Mouse (Mus musculus) cortical plate, adult 2 months (tissue): ENCODE measurements around the gene Tube1. TPM values are rescaled to one million over a fixed set of nuclear protein-coding genes. Genes with fewer than 3 reads are reported as not detected.

ENCODE experiments used
- H3K27ac ChIP-seq: fragments of 200-500 bp; 2 replicates; pipeline ENCODE4 v1.5.1; 2012; ENCODE audit warnings: low read length, control low read depth, inconsistent platforms; ENCODE audit not compliant: insufficient read depth
- H3K4me1 ChIP-seq: fragments of 200-500 bp; 2 replicates; pipeline ENCODE4 v1.6.1; 2011; ENCODE audit warnings: low read length; ENCODE audit not compliant: control insufficient read depth, insufficient read depth
- H3K4me3 ChIP-seq: fragments of 200-500 bp; 2 replicates; pipeline ENCODE4 v1.5.1; 2011; ENCODE audit warnings: mild to moderate bottlenecking, low read length, control low read depth; ENCODE audit not compliant: insufficient read depth
- CTCF ChIP-seq: fragments of 200-500 bp; IDR thresholded peaks from 2 replicates; pipeline ENCODE4 v1.5.1; 2011; ENCODE audit warnings: mild to moderate bottlenecking, control low read depth, low read length; ENCODE audit not compliant: insufficient read depth; ENCODE audit errors: extremely low read depth
- POLR2A ChIP-seq: fragments of 200-500 bp; IDR thresholded peaks from 2 replicates; pipeline ENCODE4 v1.6.1; 2011; ENCODE audit warnings: mild to moderate bottlenecking, low read length, control low read depth; ENCODE audit not compliant: insufficient read depth; ENCODE audit errors: extremely low read depth
- polyA plus RNA-seq: library from polyadenylated mRNA; depleted of rRNA; stranded (reverse); fragments of >200 nt; gene quantifications from 2 replicates; pipeline ENCODE4 v1.2.3, GENCODE M21; 2012; rRNA removed

Tube1 gene
- 3.8 and 3.9 TPM in 2 replicates for polyA plus RNA-seq

DNA sequence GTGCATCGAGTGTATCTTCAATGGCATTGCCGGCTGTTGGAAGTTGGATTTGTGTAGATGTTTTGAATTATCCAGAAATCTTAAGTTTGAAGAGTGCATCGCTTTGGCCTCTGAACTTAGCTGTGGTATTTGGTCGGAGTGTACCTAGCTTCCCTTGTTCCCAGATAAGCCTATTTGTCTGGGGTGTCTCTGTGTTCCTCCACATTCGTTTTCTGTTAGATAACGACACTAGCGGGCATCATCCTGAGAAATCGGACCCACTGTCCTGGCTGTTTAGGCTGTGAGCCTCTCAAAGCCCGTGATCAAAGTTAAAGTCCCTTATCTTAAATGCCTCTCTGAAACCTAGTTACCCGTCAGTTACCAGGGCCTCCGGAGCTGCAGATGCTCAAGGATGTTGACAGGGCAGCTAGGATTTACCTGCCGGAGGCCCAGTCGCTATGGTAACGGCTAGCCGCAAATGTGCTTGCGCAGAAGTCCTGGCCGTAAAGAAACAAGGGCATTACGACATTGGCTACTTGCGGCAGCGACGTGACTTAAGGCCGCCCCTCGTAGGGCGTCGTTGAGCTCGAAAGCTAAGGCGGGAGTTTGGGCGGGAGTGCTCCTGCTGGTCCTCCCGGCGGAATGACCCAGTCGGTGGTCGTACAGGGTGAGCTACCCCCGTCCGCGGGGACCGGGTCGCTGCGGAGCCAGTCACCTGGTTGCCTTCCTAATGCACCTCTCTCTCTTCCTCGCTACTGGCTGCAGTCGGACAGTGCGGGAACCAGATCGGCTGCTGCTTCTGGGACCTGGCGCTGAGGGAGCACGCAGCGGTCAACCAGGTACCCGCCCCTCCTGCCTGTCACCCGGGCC lies at the start of gene Tube1, which contains the start of gene Fam229b:
TSS of gene Tube1 (plus strand) at position 515 of the 849 bp plus-strand sequence.
TSS of gene Fam229b (minus strand) at position 453 of the 849 bp plus-strand sequence.
- Histone ChIP-seq H3K4me1 (no peaks in the 10 kb centered on the region), H3K4me3 (peak within 1 kb of the TSS; percentile 38), H3K27ac (peak within 1 kb of the TSS; percentile 8; the same call in 1 of the 2 replicates)
- TF ChIP-seq CTCF (no peak), POLR2A (peak; percentile 96)

- TF ChIP-seq POLR2A (no peak), CTCF (peak; percentile 28; the same call in 1 of the 2 replicates)
Observed at GRCm38 (mm10) chr10:39096981-39097380, 36.8 kb upstream of the Tube1 start.

DNA sequence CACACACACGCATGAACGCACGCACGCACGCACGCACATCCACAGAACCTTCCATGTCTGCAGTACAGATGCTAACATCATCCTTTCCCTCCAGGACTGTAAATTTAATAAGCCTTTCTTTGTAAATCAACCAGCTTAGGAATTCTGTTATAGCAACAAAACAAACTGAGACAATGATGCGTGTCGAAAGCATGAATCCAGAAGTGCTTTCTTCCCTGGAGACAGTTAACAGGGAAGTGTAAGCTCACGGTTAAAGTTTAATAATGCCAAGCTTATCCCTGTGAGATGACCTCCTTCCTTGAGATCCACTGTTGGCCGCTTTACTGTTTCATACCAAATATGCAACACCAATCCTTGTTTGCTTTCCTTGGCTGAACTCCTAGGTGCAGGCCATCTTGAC lies 35.0 kb upstream of the Tube1 start:
- no peak overlapping the region for H3K4me3 ChIP-seq
- TF ChIP-seq POLR2A = no peak
- no peak for TF ChIP-seq CTCF
- H3K27ac ChIP-seq = no peak overlapping the region
- H3K4me1 ChIP-seq = no peaks in the 10 kb centered on the region

More at GRCm38 (mm10) chr10:39096981-39097380, 36.8 kb upstream of the Tube1 start:
- Histone ChIP-seq H3K4me3 (no peak overlapping the region), H3K27ac (no peak overlapping the region), H3K4me1 (no peaks in the 10 kb centered on the region)

DNA sequence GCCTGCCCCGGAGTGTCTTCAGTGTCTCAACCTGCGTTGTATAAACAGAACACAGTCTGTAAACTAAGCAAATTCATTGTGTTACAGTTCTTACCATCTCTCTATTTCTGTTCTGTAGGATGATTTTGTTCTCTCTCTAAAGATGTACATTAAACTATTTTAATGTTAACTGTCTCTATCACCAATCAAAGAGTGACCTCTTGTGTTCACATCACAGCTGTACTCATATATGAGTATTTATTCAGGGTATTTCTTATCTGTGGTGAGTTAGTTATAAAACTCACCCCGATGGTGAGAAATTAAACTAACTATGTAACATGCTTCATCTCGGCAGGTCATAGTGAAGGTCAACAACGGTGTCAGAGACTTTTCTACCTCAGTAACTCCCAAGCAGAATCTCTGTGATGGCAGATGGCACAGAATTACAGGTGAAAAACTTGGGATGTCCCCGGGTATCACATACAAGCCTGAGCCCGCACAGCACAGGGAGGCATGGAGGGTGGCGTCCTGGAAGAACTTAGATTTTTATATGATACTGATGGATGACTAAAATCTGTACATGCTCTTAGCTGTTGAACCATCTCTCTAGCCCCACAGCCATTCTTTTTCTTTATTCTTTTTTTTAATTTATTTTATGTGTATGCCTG lies 28.9 kb upstream of the Tube1 start:
- TF ChIP-seq CTCF (no peak), POLR2A (no peak)
- Histone ChIP-seq H3K27ac (no peak overlapping the region), H3K4me1 (no peaks in the 10 kb centered on the region), H3K4me3 (no peak overlapping the region)

DNA sequence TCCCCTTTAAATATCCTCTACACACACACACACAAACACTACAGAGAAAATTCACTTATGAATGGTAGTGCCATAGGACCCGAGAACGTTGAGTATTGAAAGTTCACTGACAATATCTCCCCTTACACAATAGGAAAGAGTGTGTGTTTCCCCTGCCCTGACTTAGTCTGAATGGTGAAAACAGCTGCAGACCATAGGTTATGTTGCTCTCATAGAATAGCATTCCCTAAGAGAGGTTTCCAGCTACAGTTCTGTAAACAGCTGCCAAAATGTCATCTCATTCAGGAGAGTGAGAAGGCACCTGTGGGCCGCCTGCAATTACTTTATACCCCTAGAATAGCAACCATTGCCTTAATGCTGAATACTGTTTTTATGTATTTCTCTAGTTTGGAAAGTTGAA lies 27.4 kb upstream of the Tube1 start:
- no peak for TF ChIP-seq POLR2A
- TF ChIP-seq CTCF = no peak
- H3K27ac ChIP-seq = no peak overlapping the region

DNA sequence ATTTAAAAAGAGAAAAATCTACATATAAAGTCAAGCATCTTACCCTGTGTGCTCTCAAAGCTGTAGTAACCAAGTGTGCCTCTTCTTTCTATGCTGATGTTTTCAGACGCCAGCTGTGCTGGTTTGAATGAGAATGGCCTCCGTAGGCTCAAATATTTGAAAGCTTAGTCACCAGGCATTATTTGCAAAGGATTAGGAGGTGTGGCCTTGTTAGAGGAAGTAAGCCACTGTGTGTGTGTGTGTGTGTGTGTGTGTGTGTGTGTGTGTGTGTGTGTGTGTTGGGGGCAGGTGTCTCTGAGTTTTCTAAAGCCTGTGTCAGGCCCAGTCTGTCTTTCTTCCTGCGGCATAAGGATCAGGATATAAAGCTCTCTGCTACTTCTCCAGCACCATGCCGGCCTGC lies 26.8 kb upstream of the Tube1 start:
- H3K4me3 ChIP-seq = no peak overlapping the region
- TF ChIP-seq POLR2A (no peak), CTCF (no peak)

More for the DNA sequence above, 27.4 kb upstream of the Tube1 start:
- Histone ChIP-seq H3K4me1 (no peaks in the 10 kb centered on the region), H3K4me3 (no peak overlapping the region)

GRCm38 (mm10) chr10:39108837-39109488 lies 24.8 kb upstream of the Tube1 start:
- Histone ChIP-seq H3K4me1 (no peaks in the 10 kb centered on the region), H3K27ac (no peak overlapping the region), H3K4me3 (no peak overlapping the region)
- TF ChIP-seq CTCF (no peak), POLR2A (no peak)

More for the DNA sequence above, 26.8 kb upstream of the Tube1 start:
- Histone ChIP-seq H3K27ac (no peak overlapping the region), H3K4me1 (no peaks in the 10 kb centered on the region)

- Histone ChIP-seq H3K4me1 (no peaks in the 10 kb centered on the region), H3K27ac (no peak overlapping the region), H3K4me3 (no peak overlapping the region)
- TF ChIP-seq CTCF = no peak
- TF ChIP-seq POLR2A = no peak
Observed at GRCm38 (mm10) chr10:39109489-39109874, 24.3 kb upstream of the Tube1 start.

DNA sequence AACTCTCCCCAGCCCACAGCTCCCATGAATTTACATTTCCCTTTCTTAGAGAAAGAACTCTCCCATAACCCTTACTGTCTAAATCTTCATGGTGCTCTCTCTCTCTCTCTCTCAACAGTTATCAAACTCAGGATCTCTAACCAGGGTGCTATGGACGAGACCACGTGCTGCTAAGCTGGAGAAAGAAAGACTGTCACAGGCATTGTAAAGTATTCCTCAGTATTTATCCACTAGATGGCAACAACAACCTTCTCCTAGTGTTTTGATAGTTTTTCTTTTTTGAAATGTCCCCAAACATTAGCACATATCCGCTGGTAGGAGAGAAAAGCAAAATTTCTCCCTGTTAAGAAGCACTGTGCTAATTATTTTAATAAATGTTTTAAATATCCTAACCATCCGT lies 12.4 kb upstream of the Tube1 start:
- Histone ChIP-seq H3K27ac (no peak overlapping the region), H3K4me3 (no peak overlapping the region), H3K4me1 (no peaks in the 10 kb centered on the region)
- TF ChIP-seq CTCF = 0 out of 2 replicates have a peak, but pooled peaks have one; percentile 11
- no peak for TF ChIP-seq POLR2A
